Mouse (Mus musculus) kidney, postnatal 0 days (tissue): ENCODE measurements at regions not wholly inside any gene's neighbourhood (a gene's known extent, or its start where the extent isn't known, plus 50 kb on each side); places are given as distances from the start of the nearest gene placed in this dataset.

Experiments
- ATAC-seq: fragments of 200-750 bp; cut with Nextera tagmentation; replicated peaks from 2 replicates; pipeline ENCODE4 v1.8.0; 2017; ENCODE audit warnings: low read depth, moderate number of reproducible peaks, moderate TSS enrichment, moderate library complexity; ENCODE audit not compliant: low FRiP score
- DNase-seq: peaks from one replicate; pipeline ENCODE4 v3.0.0-alpha.2; 2016; ENCODE audit warnings: low spot score
- H3K27ac ChIP-seq: fragments of 300-500 bp; sonication (generic); 2 replicates; pipeline ENCODE4 v1.5.1; 2014; ENCODE audit warnings: mild to moderate bottlenecking
- H3K27me3 ChIP-seq: fragments of 300-500 bp; sonication (generic); 2 replicates; pipeline ENCODE4 v1.6.1; 2014; ENCODE audit warnings: low read length, mixed read lengths; ENCODE audit not compliant: insufficient read depth
- H3K36me3 ChIP-seq: fragments of 300-500 bp; sonication (generic); 2 replicates; pipeline ENCODE4 v1.6.1; 2014; ENCODE audit warnings: low read length, mixed read lengths; ENCODE audit not compliant: insufficient read depth
- H3K4me1 ChIP-seq: fragments of 300-500 bp; sonication (generic); replicated peaks from 2 replicates; pipeline ENCODE4 v1.6.1; 2014; ENCODE audit warnings: antibody characterized with exemption, low read length, mixed read lengths; ENCODE audit not compliant: insufficient read depth
- H3K4me2 ChIP-seq: fragments of 300-500 bp; sonication (generic); 2 replicates; pipeline ENCODE4 v1.6.1; 2014; ENCODE audit warnings: mild to moderate bottlenecking, low read length, moderate library complexity, mixed read lengths
- H3K4me3 ChIP-seq: fragments of 300-500 bp; sonication (generic); replicated peaks from 2 replicates; pipeline ENCODE4 v1.5.1; 2014; ENCODE audit warnings: low read depth, low read length
- H3K9ac ChIP-seq: fragments of 300-500 bp; sonication (generic); 2 replicates; pipeline ENCODE4 v1.6.1; 2014; ENCODE audit warnings: low read depth, low read length
- H3K9me3 ChIP-seq: fragments of 300-500 bp; sonication (generic); replicated peaks from 2 replicates; pipeline ENCODE4 v1.6.1; 2016; ENCODE audit warnings: low read length, inconsistent platforms, mixed read lengths
- CTCF ChIP-seq: IDR thresholded peaks from 2 replicates; pipeline ENCODE4 v1.5.1; 2016; ENCODE audit warnings: antibody characterized with exemption, low read depth, mild to moderate bottlenecking, moderate library complexity
- WGBS: fragments of 180-500 bp; shearing (Covaris S2); extraction: QIAGEN DNeasy Blood & Tissue Kit; methylation state at CpG from one replicate; pipeline ENCODE4 v1.1.7; 2014; 5-methylcytosine and 5-hydroxymethylcytosine counted together

DNA sequence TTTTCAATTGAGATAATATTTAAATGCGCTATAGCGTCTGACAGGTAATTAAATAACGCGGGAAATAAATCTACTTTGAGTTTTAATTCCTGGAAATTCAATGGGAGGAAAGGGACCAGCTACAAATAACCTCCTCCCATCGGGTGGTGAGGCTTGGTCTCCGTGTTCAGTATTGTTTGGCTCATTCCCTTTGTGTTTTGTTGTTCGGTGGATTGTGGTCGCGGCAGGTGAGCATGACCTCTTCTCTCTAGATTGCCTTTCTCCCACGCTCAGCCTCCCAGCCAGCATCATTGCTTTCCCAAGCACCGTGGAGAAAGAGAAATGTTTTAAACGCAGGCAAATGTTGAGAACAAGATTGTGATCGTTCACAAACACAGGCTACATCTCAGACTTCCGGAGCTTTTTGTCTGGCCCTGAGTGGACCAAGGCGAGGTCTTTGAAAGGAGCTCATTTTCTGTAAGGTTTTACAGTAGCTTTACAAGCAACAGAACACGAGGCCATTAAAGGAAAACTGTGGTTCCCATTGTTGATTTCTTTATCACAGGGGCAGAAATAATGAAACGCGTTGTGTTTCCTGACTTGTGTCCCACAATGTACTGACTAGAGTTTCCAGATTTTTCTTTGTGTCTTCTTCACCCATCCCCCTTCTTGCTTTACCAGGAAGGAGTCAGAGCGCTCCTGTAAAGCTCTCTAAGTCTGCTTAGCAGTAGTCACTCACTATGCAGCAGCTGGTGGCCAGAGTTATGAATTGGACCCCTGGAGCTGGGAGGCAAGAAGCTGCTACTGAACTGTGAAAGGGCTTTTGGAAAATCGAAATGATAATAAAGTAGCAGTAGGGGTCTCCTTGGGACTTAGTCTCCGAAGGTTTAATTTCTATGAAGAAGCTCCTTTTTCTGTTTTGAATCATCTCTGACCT is 337.7 kb downstream of the Galc start:
- no peaks in the 10 kb centered on the region for H3K27me3 ChIP-seq
- TF ChIP-seq CTCF: no peak
- H3K36me3 ChIP-seq: no peaks in the 10 kb centered on the region
- no peak overlapping the region for H3K4me3 ChIP-seq
- peak overlapping the region; percentile 11; the same call in 1 of the 2 replicates for H3K4me2 ChIP-seq
- no peak overlapping the region for H3K9ac ChIP-seq
- no peaks in the 10 kb centered on the region for H3K4me1 ChIP-seq
- 0 out of 2 replicates have a peak, but pooled peaks have one; percentile 10 for ATAC-seq
- 44% methylated on average over 21 of the region's 21 CpGs for WGBS
- H3K27ac ChIP-seq: no peak overlapping the region
- DNase-seq: peak; percentile 29
- no peaks in the 10 kb centered on the region for H3K9me3 ChIP-seq

DNA sequence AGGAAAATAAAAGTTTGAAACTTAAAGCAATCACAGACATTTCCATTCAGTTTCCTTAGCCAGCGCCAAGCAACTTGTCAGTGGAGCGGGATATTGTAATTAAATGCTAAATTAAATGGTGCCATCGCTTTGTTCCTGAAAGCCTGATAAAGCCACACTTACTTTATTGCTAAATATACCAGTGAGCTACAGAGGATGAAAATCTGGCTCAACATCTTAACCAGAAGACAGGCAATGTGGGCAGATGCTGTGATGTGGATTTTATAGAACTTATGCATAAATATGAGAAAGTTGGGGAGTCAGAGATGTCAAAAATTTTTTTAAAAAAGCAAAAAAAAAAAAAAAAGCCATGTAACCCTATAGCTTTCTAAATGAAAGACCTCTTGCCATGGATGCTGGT is 340.8 kb downstream of the Galc start:
- DNase-seq: no peak
- H3K4me2 ChIP-seq: no peak overlapping the region
- H3K4me3 ChIP-seq: no peak overlapping the region
- WGBS: 94% methylated on average over 3 of the region's 3 CpGs
- H3K27ac ChIP-seq: no peak overlapping the region
- no peaks in the 10 kb centered on the region for H3K4me1 ChIP-seq
- no peak for TF ChIP-seq CTCF
- no peaks in the 10 kb centered on the region for H3K9me3 ChIP-seq
- H3K9ac ChIP-seq: no peak overlapping the region
- ATAC-seq: no peak
- no peaks in the 10 kb centered on the region for H3K36me3 ChIP-seq
- no peaks in the 10 kb centered on the region for H3K27me3 ChIP-seq

DNA sequence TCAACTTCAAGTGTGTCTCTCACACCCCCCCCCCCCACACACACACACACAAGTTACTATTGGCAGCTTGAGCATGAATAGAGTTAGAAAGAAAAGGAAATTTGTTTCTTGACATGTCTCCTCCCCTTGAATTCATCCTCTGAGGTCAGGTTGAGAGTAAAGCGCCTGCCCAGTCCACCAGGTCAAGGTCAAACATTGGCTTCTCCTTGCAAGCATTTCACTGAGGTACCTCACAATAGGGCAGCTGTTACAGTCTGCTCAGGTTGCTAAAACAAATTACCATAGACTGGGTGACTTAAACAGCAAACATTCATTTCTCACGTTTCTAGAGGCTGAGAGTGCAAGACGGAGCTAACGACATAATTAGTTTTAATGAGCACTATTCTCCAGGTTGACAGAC is 344.2 kb downstream of the Galc start:
- ATAC-seq: no peak
- Histone ChIP-seq H3K4me1 (no peaks in the 10 kb centered on the region), H3K27ac (no peak overlapping the region), H3K4me2 (no peak overlapping the region), H3K9ac (no peak overlapping the region), H3K36me3 (no peaks in the 10 kb centered on the region), H3K9me3 (no peaks in the 10 kb centered on the region), H3K27me3 (no peaks in the 10 kb centered on the region), H3K4me3 (no peak overlapping the region)
- no peak for TF ChIP-seq CTCF
- 75% methylated on average over 4 of the region's 4 CpGs for WGBS
- no peak for DNase-seq

DNA sequence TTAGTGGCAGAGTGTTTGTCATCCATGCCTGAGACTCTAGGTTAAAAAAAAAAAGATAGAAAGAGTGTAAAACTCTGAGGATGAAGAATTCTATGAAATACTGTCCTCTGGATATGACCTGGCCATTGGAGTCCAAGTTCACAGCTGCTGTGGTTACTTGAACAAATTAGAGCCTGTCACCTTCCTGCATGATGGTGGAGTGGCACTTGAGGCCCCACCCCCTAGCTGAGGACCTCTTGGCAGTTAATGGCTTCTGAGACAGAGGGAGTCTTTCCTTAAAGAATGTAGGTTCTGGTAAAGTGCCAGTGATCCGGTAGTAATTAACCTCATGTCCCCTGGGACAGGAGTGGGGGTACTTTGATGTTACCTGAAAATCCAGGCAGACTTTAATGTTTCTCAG is 346.5 kb downstream of the Galc start:
- ATAC-seq: no peak
- Histone ChIP-seq H3K4me2 (no peak overlapping the region), H3K9ac (no peak overlapping the region), H3K27ac (no peak overlapping the region), H3K4me1 (no peaks in the 10 kb centered on the region), H3K9me3 (no peaks in the 10 kb centered on the region), H3K4me3 (no peak overlapping the region), H3K27me3 (no peaks in the 10 kb centered on the region), H3K36me3 (no peaks in the 10 kb centered on the region)
- DNase-seq: no peak
- no peak for TF ChIP-seq CTCF
- WGBS: 67% methylated on average over 1 of the region's 1 CpGs

DNA sequence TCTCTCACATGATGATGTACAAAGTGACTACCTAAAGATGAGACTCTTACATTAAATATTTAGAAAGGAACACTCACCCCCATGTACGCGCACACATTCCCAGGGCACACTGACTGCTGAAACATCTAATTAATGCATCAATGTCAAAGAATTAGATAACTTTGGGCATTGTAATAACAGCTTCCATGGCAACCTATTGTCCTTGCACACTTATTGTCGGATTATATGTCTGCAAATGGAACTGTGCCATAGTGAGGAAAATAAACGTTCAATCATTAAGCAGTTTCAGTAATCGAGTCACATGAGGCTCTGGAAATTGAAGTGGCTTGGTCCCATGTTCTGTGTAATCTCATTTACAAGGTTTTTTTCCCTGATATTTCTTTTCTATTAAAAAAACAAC is 360.0 kb downstream of the Galc start:
- DNase-seq (no peak), ATAC-seq (no peak)
- H3K9ac ChIP-seq: no peak overlapping the region
- 88% methylated on average over 5 of the region's 5 CpGs for WGBS
- no peaks in the 10 kb centered on the region for H3K27me3 ChIP-seq
- H3K27ac ChIP-seq: no peak overlapping the region
- H3K4me1 ChIP-seq: no peaks in the 10 kb centered on the region
- no peak overlapping the region for H3K4me3 ChIP-seq
- H3K36me3 ChIP-seq: no peaks in the 10 kb centered on the region
- no peak for TF ChIP-seq CTCF
- H3K4me2 ChIP-seq: no peak overlapping the region
- H3K9me3 ChIP-seq: no peaks in the 10 kb centered on the region

DNA sequence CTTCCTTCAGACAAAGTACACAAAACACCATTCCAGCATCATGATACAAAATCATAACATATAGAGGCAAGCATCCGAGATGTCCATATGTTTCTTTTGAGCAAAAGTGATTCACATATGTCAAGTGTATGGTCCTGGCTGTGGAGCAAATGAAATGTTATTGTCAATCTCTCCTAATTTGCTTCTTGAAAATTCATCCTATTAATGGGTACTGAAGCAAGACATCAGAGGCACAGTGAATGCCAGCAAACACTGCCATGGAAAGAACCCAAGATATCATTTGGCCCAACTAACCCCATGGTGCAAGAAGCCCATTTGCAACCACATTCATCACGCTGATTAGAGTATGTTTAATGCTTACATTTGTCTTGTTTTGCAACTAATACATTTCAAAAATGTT is 361.1 kb downstream of the Galc start:
- 90% methylated on average over 2 of the region's 2 CpGs for WGBS
- TF ChIP-seq CTCF: no peak
- ATAC-seq: no peak

DNA sequence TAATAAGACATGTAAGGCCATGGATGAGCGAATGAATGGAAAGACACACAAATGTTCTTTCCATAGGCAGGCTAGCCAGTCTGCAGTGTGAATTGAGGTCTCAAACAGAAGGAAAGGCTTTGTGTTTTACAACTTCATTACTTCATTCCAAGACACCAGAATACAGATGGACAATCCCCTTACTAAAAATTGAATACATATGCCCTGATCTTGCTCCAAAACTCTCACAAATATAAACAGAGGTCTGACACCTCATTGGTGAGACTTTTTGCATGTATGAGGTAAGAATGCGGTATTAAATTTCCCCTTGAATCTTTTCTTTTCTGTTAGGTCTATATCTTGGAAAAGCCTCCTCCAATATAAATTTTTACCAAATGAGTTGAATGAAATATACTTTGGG is 363.3 kb downstream of the Galc start:
- Histone ChIP-seq H3K9me3 (no peaks in the 10 kb centered on the region), H3K36me3 (no peaks in the 10 kb centered on the region), H3K9ac (no peak overlapping the region), H3K27me3 (no peaks in the 10 kb centered on the region), H3K4me3 (no peak overlapping the region), H3K4me1 (no peaks in the 10 kb centered on the region), H3K27ac (no peak overlapping the region), H3K4me2 (no peak overlapping the region)
- ATAC-seq: no peak
- 73% methylated on average over 2 of the region's 2 CpGs for WGBS
- TF ChIP-seq CTCF: no peak
- DNase-seq: no peak

More for the DNA sequence above, 361.1 kb downstream of the Galc start:
- H3K4me3 ChIP-seq: no peak overlapping the region
- no peak overlapping the region for H3K27ac ChIP-seq
- no peaks in the 10 kb centered on the region for H3K27me3 ChIP-seq
- H3K9me3 ChIP-seq: no peaks in the 10 kb centered on the region
- no peak for DNase-seq
- H3K9ac ChIP-seq: no peak overlapping the region
- no peaks in the 10 kb centered on the region for H3K4me1 ChIP-seq
- H3K36me3 ChIP-seq: no peaks in the 10 kb centered on the region
- no peak overlapping the region for H3K4me2 ChIP-seq
